Mouse (Mus musculus) heart, adult 18-20 months (tissue): ENCODE measurements around the gene C77080. TPM values are rescaled to one million over a fixed set of nuclear protein-coding genes. Genes with fewer than 3 reads are reported as not detected.

Source experiments
- DNase-seq, 2 experiments: peaks; one replicate each; pipeline ENCODE4 v3.0.0; 2021 to 2022; ENCODE audit warnings: mixed read lengths in 1 of 2
- total RNA-seq, 2 experiments: library from RNA; stranded (reverse); gene quantifications; 2 replicates each; pipeline ENCODE4 v1.2.3; 2021

C77080 gene
- total RNA-seq, 2 experiments from 2014 or later, result 2.6 to 3.0 TPM

DNA sequence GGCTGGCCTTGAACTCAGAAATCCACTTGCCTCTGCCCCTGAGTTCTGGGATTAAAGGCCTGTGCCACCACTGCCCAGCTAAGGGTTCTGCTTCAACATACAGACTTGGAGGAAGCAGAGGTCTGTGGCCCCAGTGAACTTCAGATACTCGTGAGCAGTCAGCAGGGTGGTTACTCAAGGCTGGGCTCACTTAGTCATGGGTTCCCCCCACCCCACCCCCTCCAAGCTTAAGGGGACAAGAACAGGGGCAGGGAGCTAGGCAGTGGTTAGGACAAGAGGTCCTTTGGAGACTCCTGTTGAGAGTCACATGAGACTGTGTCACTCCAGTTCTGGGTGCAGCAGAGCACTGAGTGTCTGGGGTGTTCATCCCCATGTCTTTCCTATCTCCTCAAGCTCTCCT is 7.5 kb upstream of the C77080 start:
- no peak for DNase-seq

DNA sequence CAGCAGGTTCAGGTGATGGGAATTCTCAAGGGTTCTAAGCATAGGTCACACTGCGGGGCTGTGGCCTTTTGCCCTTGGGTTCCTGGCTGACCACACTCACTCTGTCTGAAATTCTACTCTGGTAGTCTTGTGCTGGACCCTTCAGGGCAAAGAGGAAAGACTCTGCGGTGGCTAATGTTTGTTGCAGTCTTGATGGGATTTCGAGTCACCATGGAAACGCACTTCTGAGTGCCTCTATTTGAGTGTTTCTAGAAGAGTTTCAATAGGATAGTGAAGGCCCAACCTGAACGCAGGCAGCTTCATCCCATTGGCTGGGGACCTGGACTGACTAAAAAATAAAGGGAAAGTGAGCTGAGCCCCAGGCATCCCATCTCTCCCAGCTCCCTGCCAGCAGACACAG is 5.6 kb upstream of the C77080 start:
- DNase-seq, result no peak

DNA sequence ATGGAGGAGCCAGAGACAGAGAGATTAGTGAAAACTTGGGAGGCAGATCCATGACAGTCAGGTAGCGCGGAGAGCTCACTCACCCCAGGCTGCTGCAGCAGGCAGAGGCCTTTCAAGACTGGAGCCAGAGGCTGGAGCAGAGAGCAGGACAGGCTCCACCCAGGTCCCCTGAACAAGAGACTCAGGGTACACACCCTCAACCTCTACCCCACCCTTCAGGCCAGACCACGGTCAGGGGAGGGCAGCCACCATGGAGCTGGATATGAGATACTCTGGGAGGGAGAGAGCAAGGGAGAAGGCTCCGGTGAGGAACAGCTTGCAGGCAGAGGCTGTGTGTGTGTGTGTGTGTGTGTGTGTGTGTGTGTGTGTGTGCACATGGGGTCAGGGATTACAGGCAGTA is 5.0 kb upstream of the C77080 start:
- no peak for DNase-seq

DNA sequence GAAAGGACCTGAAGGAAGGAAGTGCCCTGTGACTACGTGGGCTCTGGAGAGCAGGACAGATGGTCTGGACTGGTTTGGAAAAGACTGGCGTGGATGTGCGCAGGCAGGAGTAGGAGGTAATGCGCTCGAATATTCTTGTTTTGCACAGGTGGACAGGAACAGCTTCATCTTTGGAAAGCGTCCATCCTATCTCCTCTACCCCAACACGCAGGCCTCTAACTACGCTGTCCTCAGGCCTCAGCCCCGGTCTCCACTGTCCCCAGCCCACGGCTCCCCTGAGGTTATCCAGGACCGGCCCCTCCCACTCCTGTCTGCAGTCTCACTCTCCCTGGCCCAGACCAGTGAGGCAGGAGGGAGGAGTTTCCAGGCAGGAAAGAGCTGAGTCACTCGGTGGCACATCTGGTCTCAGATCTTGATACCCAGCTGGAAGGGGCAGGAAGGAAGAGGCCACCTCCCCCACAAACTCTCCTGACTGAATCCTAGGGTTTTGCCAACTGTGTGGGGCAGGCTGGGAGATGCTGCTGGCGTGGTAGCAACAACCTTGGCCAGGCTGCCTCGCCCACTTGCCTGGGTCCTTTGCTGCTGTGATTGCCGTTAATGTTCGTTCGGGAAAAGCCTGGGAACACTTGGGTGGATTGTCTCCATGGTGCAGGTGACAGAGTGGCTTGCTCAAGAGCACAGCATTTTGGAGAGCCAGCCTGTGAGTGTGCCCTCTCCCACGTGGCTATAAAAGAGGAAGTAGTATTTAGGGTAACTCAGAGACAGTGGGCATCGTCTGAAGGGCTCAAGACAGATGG is 2.2 kb upstream of the C77080 start:
- peak; percentile 63 to 82 for DNase-seq

DNA sequence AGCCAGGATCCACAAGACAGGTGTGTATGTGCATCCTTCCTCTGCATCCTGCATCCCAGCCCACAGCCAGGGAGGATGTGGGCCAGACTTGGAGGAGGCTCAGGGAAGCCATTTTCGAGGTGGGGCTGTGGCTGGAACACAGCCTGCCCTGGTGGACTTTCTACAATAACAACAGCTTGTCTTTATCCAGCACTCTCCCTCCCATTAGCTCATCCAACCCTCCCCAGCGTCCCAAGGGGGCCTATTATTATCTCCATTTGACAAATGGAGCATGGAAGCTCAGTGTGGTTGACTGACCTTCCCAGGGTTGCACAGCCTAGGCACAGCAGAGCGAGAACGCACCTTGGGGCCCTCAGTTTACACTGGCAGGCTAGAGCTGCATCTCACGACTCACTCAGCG is 526 bp downstream of the C77080 start:
- peak; percentile 69 to 76 for DNase-seq

DNA sequence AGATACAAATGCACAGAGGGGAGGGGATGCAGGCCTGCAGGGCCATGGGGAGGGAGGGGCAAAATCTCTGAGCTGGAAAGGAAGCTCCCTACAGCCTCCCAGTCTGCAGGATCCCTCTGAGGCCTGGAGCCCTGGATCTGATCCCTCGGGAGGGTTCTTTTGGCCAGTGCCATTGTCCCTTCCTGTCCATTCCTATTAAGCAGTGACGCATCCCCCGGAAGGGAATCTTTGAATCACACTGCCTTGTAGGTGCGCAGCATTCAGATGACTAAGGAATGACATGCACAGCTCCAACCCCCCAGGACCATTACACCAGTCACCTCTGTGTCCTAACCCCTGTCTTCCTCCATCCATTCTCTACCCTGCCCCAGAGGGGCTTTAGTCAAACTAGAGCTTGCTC is 2.1 kb downstream of the C77080 start:
- DNase-seq, result peak; percentile 55 to 74

DNA sequence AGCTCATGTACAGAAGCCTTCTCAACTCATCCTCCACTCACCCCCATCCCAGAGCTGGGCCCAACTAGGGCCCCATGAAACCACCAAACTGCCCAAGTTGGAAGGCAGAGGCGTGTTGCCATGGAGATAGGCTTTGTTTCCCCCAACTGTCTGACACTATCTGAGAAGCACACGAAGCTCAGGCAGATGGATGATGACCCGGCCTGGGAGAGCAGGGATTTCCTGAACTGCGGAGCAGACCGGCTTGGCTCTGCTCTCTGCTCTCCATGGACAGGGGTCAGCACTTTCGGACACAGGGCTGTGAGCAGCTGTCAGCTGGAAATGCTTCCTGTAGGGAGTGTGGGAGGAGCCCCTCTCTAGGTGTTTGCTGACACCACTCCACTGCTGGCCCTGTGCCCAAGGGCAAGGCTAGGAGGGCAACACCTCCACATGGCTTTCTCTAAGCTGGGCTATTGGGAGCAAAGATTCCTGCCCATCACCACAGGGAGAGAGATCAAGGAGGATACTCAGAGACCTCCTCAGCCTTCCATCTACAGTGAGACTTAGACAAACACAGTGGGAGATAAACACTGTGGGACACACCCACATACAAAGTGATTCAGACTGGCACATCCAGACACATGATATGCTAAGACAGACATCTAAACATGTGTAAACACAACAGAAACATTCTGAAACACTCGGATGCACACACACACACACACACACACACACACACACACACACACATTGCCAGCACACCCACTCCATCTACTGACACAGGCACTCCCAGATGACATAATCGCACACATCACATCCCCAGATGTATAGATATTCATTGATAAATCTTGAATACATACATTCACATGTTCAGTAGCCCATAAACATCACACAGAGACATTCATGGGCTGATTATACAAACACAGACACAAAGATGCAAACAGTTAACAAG is 4.5 kb downstream of the C77080 start:
- peak; percentile 38 to 72 for DNase-seq

DNA sequence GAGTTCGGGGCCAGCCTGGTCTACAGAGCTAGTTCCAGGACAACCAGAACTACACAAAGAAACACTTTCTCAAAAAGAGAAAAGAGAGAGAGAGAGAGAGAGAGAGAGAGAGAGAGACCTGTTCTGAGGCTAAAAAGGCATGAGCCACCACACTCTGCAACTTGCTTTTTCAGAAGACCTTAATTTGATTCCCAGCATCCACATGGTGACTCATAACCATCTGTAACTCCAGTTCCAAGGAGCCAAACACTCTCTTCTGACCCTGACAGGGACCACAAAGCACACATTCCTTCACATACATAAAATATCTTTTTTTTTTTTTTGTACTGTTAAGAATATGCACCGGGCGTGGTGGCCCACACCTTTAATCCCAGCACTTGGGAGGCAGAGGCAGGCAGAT is 6.6 kb downstream of the C77080 start:
- DNase-seq, result no peak

DNA sequence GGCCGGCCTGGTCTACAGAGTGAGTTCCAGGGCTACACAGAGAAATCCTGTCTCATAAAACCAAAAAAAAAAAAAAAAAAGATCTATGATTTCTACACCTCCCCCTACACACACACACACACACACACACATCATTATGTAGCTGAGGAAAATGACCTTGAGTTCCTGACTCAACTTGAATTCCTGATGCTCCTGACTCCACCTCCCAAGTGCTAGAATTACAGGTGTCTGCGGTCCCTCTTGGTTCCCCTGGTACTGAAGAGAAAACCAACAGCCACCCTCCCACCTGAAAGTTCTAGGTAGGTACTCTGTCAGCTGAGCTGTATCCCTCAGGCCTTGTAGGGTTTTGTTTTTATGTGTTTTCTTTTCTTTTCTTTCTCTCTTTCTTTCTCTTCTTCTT is 8.7 kb downstream of the C77080 start:
- DNase-seq, result no peak

DNA sequence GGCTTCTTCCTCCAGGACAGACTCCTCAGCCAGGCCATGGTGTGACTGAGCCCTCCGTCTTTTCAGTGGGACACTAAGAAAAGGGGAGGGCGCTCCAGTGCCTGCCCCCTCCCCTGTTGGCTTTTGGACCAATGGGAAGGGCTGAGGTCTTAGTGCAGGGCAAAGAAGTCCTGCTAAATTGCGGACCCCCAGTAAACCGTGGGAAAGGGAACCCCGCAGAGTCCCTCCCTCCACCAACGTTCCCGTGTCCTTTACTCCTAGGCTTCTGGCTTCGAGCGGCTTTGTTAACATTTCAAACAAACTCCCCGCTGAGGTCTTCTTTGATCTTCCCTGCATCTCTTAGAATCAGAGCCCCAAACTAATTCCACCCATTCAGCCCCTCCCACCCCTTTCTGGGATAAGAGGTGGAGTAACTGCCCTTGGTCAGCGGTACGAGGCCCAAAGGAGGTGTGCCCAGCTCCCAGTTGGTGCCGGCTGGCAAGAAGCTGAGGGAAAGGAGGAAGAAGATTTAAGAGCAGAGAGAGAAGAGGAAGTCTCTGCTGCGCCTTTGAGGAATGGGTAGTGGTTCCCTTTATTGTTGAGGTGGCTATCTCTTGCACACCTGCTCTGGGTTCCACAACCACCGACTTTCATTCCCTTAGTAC is 9.6 kb downstream of the C77080 start:
- no peak for DNase-seq

DNA sequence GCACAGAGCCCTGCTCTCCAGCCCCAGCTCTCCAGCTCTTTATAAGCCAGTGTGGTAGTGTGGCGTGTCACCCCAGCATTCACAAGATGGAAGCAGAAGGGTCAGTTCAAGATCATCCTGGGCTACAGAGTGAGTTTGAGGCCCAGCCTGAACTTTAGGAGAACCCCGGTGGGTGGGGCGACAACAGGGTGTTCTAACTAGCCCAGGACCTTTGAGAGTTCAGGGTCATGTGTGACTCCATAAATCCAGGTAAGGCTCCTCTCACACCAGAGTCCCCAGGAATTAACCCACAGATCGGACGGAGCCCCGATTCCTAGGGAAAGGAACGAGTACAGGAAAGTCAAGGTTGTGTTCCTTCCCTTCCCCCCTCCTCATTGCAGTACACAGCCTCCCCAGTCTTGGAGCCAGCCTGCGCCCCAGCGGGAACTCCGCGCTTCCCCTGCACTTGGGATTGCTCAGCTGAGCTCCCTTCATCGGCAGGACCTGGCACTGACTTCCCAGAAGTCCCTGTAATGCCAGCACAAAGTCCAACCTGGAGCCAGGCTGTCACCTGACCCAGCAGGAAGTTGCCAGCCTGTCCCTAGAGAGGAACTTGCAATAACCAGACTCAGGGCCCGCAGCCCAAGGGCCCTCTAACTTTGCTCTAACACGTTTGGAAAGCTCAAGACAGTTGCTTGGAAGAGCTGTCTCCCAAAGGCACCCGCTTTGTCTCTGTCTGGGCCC is 10.3 kb downstream of the C77080 start:
- DNase-seq, result peak in 1 of 2 experiments; percentile 55

DNA sequence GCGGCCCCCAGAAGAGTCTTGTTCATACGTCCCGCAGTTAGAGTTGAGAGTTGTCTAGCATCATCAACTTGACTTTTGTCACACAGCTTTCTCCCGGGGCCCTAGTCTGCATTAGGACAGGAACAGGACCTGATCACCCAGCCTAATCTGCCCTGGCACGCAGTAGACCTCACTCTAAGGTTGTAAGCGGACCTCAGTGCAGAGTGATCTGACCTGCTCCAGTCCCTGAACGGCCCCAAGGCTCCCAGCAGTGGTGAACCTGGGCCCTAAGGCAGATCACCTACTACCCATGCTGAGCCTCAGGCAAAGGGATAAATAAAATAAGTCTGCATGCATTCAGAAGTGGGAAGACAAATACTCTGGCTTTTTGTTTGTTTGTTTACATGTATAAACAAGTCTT is 11.9 kb downstream of the C77080 start:
- no peak for DNase-seq

DNA sequence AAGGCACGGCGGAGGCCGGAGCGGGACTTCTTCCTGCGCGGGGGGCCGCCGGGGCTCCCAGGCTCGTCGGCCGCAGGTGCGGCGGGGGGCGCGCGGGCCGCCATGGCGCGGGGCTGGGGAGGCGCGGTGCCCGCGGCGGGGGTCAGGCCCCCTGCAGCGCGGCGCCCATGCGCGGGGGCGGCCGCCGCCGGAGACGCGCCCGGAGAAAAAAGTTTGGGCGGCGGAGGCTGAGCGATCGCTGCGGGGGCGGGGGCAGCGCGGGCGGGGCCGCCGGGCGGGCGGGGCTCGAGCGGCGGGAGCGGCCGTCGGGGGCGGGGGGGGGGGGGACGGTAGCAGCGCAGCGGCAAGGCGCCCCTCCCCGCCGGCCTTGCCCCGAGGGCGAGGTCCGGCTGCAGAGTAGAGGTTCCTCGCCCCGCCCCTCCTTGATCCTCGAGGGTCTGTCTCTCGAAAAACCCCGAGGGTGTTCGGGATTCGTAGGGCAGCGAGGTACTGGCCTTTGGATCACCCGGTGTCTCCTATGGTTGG is 12.9 kb downstream of the C77080 start:
- no peak for DNase-seq

DNA sequence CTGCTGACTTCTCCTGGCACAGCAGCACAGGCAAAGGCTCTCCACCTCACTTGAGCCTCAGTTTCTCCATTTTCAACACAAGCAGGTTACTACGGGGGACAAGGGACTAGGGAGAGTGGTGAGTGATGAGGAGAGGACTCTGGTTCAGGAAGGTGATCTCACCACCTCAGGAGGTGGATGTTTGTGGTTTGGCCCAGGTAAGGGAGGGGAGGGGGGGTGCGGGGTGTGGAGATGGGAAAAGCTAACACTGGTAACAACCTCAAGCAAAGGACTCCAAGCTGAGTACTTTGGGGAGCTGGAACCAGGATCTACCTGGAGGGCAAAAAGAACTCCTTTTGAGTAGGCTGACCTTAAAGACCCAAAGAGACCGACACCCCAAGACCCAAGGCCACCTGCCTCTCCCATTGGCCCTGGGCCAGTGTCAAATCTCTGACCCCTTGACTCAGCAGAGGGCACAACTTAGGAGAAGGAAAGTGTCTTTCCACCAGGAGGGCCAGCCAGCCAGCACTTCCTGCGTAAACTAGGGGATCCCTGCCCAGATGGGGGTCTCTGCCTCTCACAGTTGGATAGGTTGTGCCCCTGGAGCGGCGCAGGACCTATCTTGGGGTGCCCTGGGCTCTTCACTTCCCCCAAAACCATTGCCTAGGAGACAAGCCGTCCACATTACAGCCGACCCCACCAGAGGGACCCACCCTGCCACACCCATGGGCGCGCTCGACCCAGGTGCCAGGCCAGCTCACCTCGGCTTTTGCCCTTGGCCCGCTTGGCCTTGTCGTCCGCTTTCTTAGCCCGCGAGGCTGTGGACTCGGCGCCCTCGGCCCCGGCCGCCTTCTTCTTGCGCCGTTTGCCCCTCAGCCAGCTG is 13.6 kb downstream of the C77080 start:
- peak in 1 of 2 experiments; percentile 41 for DNase-seq

DNA sequence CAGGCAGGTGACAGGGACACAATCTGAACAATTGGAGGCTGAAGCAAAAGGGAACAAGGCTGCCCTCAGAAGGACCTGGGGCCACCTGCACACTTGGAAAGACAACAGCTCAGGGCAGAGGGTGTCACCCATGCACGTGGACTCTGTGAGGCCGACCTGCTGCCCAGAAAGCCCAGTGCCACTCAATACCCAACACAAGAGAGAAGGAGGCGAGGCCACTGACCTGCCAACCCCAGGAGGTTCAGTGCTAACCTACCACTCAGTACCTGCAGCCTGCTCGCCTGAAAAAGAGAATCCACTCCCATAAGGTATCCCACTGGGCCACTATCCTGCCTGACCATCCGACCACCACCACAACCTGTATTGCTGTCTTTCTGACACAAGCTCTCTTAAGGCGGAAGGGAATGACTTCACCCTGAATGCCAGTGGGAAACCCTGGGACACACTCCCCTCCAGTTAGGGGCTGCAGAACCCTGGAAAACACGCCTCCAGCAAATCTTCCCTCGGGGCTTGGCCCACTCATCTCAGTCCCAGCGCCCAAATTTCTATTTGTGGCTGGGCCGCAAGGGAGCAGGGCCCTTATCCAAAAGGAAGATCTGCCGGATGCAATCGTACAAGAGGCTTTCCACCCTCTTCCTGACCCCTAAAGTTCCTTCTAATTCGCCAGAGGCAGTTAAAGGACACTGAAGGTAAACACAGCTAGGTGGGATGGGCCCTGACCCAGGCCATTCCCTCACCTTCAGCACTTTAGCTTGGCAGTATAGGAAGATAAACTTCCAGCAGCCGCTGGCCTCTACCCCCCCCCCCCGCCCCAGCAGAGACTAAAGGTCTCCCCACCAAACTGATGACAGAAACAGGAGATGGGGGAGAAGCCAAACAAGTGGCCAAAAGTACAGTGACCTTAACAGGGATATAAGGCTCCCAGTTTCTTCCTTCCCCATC is 14.6 kb downstream of the C77080 start:
- peak; percentile 44 to 46 for DNase-seq

DNA sequence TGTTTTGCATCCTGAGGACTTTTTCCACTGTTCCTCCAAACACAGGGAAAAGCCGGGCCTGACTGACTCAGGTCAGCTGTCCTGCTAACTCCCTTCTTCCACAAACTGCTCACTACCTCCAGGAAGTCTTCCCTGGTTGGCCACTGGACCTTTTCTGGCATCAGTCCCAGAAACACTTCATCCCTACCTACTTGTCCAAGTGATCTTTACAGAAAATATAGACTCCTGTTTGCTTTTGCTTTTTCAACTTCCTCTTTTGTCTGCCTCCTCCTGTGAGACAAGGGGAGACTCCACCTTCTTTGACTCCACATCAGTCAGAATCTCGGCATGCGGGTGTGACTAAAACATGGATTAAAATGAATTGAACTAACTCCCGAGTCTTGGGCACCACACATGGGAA is 16.4 kb downstream of the C77080 start:
- no peak for DNase-seq

DNA sequence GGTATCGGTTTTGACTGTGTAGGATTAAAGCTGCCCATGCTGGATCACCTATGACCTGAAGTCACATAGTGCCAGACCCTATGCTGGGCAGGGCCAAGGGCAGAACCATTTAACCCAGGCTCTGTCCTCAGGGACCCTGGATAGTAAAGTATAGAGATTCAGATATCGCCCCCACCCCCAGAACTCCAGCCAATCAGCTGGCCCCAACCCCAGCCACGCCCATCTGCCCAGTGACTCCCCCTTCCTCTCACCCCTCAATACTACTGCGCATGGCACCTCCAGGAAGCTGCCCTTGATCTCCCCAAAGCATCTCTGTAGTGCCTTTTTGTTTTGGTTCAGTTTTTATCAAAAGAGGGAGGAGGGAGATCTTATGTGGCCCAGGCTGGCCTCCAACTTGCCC is 18.4 kb downstream of the C77080 start:
- DNase-seq, result no peak

DNA sequence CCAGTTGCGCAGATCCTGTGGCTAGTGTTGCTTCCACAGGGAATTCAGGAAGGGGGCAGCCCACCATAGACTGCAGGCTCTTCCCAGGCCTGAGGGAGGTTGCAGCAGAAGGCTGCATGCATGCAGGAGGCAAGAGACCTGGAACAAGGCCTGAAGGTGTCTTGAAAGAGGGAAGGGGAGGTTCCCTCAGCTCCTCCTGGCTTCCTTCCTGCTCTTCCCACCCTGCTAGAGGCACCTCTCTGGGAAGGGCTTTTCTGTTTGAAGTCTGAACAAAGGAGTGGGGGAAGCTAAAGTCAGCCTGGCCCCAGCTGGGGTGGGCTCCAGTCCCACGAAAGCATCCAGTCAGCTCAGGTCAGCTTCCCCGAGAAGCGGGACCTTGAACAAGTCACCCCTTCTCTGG is 18.9 kb downstream of the C77080 start:
- no peak for DNase-seq

DNA sequence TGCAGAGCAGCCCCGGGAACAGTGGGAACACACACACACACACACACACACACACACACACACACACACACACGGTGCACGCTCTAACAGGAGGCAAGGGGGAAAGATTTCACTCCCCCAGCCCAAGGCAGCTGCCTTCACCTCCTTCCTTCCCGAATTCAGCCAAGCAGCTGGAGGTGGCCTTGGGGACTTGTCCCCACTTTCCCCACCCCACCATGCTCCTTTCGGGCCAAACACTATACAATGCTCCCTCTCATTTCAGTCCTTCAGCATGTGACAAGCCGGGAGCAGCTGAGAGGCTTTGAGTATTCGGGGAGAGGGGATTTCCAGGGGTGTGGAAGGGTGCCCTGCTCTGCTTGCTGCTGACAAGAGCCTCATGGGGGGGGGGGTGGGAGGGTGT is 19.3 kb downstream of the C77080 start:
- DNase-seq, result no peak

DNA sequence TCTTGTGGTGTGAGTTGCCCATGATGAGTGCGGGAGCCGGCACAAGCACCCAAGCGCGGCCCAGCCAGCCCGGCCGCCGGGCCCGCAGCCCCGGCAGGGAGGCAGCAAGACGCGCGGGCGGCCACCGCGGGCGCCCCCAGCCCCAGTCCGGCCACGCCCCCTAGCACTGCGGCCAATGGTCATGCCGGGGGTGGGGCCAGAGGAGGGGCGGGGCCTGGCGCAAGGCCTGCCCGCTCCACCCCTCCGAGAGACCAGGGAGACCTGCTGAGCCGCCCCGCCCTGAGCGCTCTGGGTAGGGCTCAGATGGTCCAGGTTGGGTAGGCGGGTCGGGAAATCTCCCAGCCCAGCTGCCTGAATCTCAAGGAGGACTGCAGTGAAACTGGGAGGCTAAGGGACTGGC is 22.1 kb downstream of the C77080 start:
- peak in 1 of 2 experiments; percentile 39 for DNase-seq
